Mouse (Mus musculus): ENCODE results near the gene Adamts14. TPM values are rescaled to one million over a fixed set of nuclear protein-coding genes. Genes with fewer than 3 reads are reported as not detected.

Gene Adamts14
- polyA plus RNA-seq, 1 experiment from 2014 or later = 1.2 TPM

DNA sequence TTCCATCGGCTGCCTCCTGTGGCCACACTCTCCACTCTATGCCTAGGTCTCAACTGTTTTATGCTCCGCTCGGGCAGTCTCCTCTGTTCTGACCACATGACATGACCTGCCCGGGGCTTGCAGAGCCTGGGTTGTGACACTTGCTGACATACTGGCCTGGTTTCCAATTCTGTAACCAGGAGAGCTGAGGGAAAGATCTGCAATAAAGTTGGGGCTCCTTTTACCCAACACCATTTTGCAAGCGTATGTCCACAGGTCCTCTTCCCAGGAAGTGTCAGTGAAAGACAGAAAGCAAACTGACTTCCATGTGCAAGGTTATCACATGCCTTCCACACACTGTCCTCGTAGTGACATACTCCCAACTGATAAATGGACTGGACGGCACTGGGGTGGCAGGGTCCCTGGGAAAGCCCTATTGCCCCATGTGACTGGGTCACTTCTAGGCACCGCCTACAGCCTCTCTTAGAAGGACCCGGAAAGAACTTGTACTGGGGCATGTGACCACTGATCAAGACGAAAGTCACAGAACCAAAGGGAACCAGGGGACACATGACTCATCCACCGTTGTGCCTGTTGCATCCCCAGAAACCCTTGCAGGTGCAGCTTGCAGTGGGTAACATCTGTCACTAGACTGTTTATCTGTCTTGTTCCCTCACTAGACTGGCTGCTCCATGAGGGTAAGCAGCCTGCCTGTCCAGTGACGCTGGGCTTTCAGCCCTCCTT is 71.5 kb downstream of the Adamts14 start:
- Histone ChIP-seq H3K4me2 (no peak overlapping the region), H3K4me1 (replicated peaks) (peaks cover 12% of the 10 kb centered on the region), H3K4me3 (no peak overlapping the region), H3K36me3 (no peaks in the 10 kb centered on the region), H3K27me3 (replicated peaks) (peaks cover 19% of the 10 kb centered on the region), H3K9ac (no peak overlapping the region), H3K9me3 (replicated peaks) (no peaks in the 10 kb centered on the region), H3K27ac (ENCODE audit: poor library complexity, severe bottlenecking) (no peak overlapping the region)
- no peak for ATAC-seq (ENCODE audit: insufficient number of reproducible peaks, low FRiP score)
- 55% methylated on average over 12 of the region's 12 CpGs for WGBS

DNA sequence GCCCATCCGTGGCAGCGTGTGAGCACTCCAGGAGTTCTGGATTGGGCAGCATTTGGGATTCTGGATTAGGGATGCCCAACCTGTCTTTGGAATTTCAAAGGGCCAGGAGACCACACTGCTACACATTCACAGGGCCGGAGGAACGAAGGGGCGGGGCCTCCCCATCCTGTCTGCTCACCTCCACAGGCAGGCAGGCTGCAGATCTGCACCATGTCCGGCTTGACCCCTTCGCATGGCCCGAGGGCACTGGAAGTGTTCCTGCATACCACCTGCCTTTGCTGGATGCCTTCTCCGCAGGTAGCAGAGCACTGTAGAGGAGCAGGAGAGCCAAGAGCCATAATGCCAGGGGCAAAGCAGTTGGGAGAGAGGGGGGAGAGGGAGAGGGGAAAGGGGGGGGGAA is 72.2 kb downstream of the Adamts14 start:
- WGBS = 63% methylated on average over 9 of the region's 9 CpGs
- no peak overlapping the region for H3K27ac ChIP-seq (ENCODE audit: poor library complexity, severe bottlenecking)
- no peaks in the 10 kb centered on the region for H3K9me3 ChIP-seq (replicated peaks)
- no peak for ATAC-seq (ENCODE audit: insufficient number of reproducible peaks, low FRiP score)
- no peak overlapping the region for H3K4me3 ChIP-seq
- H3K9ac ChIP-seq = no peak overlapping the region
- H3K4me2 ChIP-seq = no peak overlapping the region
- no peaks in the 10 kb centered on the region for H3K36me3 ChIP-seq
- peaks cover 19% of the 10 kb centered on the region for H3K27me3 ChIP-seq (replicated peaks)
- H3K4me1 ChIP-seq (replicated peaks) = peaks cover 12% of the 10 kb centered on the region

DNA sequence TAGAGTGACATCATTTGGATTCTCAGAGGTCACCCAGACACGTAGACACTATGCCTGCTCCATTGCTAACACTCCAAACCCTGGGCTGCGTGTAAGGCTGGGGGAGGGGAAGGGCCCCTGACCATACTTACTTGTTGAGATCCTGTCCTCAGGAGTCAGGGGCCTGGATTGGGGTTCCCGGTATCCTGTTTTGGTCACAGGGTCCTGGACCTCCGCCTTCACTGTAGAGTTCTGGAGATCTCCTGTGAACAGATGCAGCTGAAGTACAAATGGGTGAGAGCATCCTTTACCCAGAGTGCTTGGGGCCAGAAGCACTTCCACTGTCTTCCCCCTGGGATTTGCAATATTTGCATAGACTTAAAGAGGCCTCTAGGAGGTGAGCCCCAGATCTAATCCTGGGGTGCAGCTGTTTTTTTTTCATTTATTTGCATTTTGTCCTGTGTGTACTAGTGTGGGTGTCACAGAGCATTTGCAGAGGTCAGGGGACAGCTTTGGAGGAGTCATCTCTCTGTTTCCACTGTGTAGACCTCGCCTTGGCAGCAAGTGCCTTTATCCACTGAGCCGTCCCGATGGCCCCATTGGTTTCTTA is 72.9 kb downstream of the Adamts14 start:
- Histone ChIP-seq H3K9ac (no peak overlapping the region), H3K27me3 (replicated peaks) (peaks cover 19% of the 10 kb centered on the region), H3K4me3 (no peak overlapping the region), H3K4me1 (replicated peaks) (peaks cover 12% of the 10 kb centered on the region), H3K27ac (ENCODE audit: poor library complexity, severe bottlenecking) (no peak overlapping the region), H3K4me2 (no peak overlapping the region), H3K36me3 (no peaks in the 10 kb centered on the region), H3K9me3 (replicated peaks) (no peaks in the 10 kb centered on the region)
- ATAC-seq (ENCODE audit: insufficient number of reproducible peaks, low FRiP score) = no peak
- WGBS = 81% methylated on average over 7 of the region's 7 CpGs

DNA sequence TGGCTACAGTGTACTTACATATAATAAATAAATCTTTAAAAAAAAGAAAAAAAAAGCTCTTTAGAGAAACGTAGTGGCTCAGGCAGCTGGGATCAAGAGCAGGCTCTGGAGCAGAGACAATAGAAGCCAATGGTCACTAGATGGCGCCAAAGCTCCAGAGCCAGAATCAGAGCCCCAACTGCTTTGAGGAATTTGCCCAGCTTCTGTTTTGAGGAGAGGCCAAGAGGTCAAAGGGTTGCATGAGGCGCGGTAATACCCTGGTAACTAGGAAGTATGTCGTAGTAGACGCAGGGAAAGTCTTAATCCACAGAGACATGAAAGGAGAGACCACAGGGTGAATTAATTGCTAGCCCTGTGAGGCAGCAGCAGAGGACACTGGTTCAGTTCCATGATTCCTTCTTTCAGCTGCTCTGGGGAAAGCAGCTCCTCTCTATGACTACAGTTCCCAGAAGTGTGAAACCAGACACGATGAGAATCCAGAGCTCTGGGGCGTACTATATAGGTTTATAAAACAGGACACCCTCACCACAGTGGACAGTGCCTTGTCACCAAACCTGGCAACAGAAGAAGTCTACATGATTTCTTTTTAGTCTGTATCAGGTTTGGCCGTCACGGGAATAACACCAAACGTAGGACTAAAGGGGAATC is 73.5 kb downstream of the Adamts14 start:
- Histone ChIP-seq H3K4me2 (no peak overlapping the region), H3K9ac (no peak overlapping the region), H3K27ac (ENCODE audit: poor library complexity, severe bottlenecking) (no peak overlapping the region), H3K4me3 (no peak overlapping the region), H3K9me3 (replicated peaks) (no peaks in the 10 kb centered on the region), H3K4me1 (replicated peaks) (peaks cover 12% of the 10 kb centered on the region), H3K27me3 (replicated peaks) (peaks cover 19% of the 10 kb centered on the region), H3K36me3 (no peaks in the 10 kb centered on the region)
- ATAC-seq (ENCODE audit: insufficient number of reproducible peaks, low FRiP score) = no peak
- WGBS = 29% methylated on average over 11 of the region's 11 CpGs

DNA sequence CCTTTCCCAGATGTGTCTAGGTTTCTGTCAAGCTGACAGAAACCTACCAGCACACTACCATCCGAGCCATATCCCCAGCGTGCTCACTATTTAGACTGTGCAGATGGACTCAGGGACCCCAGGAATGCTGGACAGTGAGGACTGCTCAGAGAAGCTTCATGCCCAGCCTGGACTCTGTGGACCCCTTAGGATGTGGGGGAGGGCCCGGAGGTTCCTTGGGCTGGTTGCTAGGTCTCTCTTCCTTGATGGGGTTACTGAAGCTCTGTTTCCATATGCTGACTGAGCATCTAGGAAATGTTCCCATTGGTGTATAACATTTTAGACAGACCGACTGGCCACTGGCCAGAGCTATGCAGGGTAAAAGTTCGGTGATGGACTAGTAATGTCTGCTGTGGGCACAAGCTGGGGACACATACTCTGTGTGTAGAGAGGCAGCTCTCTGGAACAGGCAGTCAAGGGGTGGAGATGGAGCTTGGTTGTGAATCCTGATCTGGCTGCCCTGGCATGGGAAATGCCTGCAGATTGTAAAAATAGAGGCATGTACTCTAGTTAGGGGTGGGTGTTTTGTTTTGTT is 77.4 kb downstream of the Adamts14 start:
- Histone ChIP-seq H3K9me3 (replicated peaks) (no peaks in the 10 kb centered on the region), H3K4me2 (no peak overlapping the region), H3K27ac (ENCODE audit: poor library complexity, severe bottlenecking) (no peak overlapping the region), H3K9ac (no peak overlapping the region), H3K27me3 (replicated peaks) (peaks cover 15% of the 10 kb centered on the region), H3K4me3 (no peak overlapping the region), H3K36me3 (no peaks in the 10 kb centered on the region), H3K4me1 (replicated peaks) (peaks cover 4% of the 10 kb centered on the region)
- 81% methylated on average over 5 of the region's 5 CpGs for WGBS
- no peak for ATAC-seq (ENCODE audit: insufficient number of reproducible peaks, low FRiP score)

GRCm38 (mm10) chr10:61195216-61195615 is 78.0 kb downstream of the Adamts14 start:
- no peak for ATAC-seq (ENCODE audit: insufficient number of reproducible peaks, low FRiP score)

DNA sequence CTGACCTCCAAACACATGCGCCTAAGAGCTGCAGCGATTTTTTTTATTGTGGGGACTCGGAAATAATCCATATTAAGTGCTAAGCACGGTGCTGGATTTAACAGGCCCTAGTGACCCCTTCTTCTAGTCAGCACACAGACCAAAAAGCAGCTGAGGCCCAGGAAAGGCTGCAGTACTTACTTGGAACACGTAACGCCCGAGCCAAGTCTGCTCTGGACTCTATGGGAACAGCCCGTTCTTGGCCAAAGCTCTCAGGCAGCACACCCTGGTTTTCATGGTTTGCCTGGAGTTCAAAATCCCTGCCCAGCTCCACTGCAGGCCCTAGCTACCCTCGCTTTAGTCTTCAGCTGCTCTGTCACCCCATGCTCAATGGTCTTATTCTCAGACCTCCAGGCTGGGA is 78.6 kb downstream of the Adamts14 start:
- H3K9ac ChIP-seq = no peak overlapping the region
- no peaks in the 10 kb centered on the region for H3K9me3 ChIP-seq (replicated peaks)
- 75% methylated on average over 9 of the region's 9 CpGs for WGBS
- H3K27ac ChIP-seq (ENCODE audit: poor library complexity, severe bottlenecking) = no peak overlapping the region
- no peak for ATAC-seq (ENCODE audit: insufficient number of reproducible peaks, low FRiP score)
- H3K4me3 ChIP-seq = no peak overlapping the region
- H3K27me3 ChIP-seq (replicated peaks) = peaks cover 15% of the 10 kb centered on the region
- H3K4me1 ChIP-seq (replicated peaks) = peaks cover under 1% of the 10 kb centered on the region
- H3K4me2 ChIP-seq = no peak overlapping the region
- H3K36me3 ChIP-seq = no peaks in the 10 kb centered on the region

More at GRCm38 (mm10) chr10:61195216-61195615, 78.0 kb downstream of the Adamts14 start:
- Histone ChIP-seq H3K4me2 (no peak overlapping the region), H3K27me3 (replicated peaks) (peaks cover 15% of the 10 kb centered on the region), H3K9me3 (replicated peaks) (no peaks in the 10 kb centered on the region), H3K9ac (no peak overlapping the region), H3K36me3 (no peaks in the 10 kb centered on the region), H3K27ac (ENCODE audit: poor library complexity, severe bottlenecking) (no peak overlapping the region), H3K4me1 (replicated peaks) (peaks cover 4% of the 10 kb centered on the region), H3K4me3 (no peak overlapping the region)
- 69% methylated on average over 8 of the region's 8 CpGs for WGBS

DNA sequence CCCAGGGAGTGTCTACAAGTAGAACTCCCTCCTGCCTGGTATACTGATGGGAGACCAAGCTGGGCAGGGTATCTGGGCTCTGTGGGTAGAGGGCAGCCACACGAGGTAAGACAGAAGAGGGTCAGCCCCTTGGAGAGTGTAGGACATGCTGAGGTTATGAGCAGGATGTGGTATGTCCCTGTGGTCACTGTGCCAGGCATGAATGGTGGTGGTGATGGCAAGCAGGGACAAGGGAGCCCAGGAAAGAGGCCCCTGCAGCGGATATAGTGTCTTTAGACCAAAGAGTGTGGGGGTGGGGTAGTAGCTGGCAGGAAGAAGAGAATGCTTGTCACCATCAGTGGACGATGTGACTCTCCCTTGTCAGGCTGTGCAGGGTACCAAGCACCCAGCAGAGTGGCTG is 85.2 kb downstream of the Adamts14 start:
- WGBS = 54% methylated on average over 3 of the region's 3 CpGs
- no peak for ATAC-seq (ENCODE audit: insufficient number of reproducible peaks, low FRiP score)
- Histone ChIP-seq H3K9me3 (replicated peaks) (peaks cover 4% of the 10 kb centered on the region; the same call in 1 of the 2 replicates), H3K4me1 (replicated peaks) (no peaks in the 10 kb centered on the region), H3K4me2 (no peak overlapping the region), H3K27me3 (replicated peaks) (peaks cover 28% of the 10 kb centered on the region), H3K4me3 (no peak overlapping the region), H3K9ac (no peak overlapping the region), H3K27ac (ENCODE audit: poor library complexity, severe bottlenecking) (no peak overlapping the region), H3K36me3 (no peaks in the 10 kb centered on the region)

DNA sequence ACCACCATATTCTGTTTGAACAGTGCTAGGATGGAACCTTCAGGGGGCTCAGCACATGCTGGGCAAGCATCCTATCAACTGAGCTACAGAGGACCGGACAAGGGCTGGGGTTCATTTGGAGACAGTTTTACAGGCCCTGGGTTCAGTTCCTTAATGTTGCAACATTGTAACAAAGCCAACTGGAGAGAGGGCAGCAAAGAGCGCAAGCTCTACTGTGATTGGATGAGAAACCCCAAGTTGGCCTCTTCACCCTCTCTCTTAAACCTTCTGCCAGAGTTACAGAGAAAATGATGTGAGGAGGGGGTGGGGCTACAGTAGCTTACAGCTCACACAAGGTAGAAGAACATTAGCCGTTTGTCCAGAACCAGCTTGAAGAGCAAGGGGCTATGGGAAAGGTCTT is 86.2 kb downstream of the Adamts14 start:
- peaks cover 4% of the 10 kb centered on the region; the same call in 1 of the 2 replicates for H3K9me3 ChIP-seq (replicated peaks)
- no peak overlapping the region for H3K4me2 ChIP-seq
- 79% methylated on average over 3 of the region's 3 CpGs for WGBS
- no peaks in the 10 kb centered on the region for H3K4me1 ChIP-seq (replicated peaks)
- H3K27ac ChIP-seq (ENCODE audit: poor library complexity, severe bottlenecking) = no peak overlapping the region
- ATAC-seq (ENCODE audit: insufficient number of reproducible peaks, low FRiP score) = no peak
- no peaks in the 10 kb centered on the region for H3K36me3 ChIP-seq
- H3K27me3 ChIP-seq (replicated peaks) = peaks cover 31% of the 10 kb centered on the region
- no peak overlapping the region for H3K9ac ChIP-seq
- no peak overlapping the region for H3K4me3 ChIP-seq

DNA sequence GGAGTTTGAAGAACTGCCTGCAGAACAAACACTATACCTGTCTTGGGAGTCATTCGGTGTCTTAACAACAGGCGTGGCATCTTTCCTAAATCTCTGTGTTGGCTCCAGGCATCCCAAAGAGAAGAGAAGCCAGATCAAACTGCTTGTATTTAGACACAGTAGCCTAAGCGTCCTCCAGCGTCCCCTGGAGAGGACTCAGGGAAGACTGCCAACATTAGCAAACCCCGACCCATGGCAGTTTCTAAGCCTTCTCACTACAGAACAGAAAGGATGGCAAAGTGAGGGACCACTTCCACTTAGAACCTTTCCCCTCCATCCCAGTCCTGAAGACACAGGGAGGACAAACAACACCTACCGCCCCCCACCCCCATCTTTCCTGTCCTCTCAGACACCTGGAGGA is 93.3 kb downstream of the Adamts14 start:
- Histone ChIP-seq H3K36me3 (no peaks in the 10 kb centered on the region), H3K27me3 (replicated peaks) (peaks cover 60% of the 10 kb centered on the region), H3K4me1 (replicated peaks) (peaks cover 6% of the 10 kb centered on the region; the same call in 1 of the 2 replicates), H3K9ac (no peak overlapping the region), H3K27ac (ENCODE audit: poor library complexity, severe bottlenecking) (no peak overlapping the region), H3K9me3 (replicated peaks) (no peaks in the 10 kb centered on the region), H3K4me3 (no peak overlapping the region), H3K4me2 (no peak overlapping the region)
- no peak for ATAC-seq (ENCODE audit: insufficient number of reproducible peaks, low FRiP score)
- WGBS = 70% methylated on average over 6 of the region's 6 CpGs

DNA sequence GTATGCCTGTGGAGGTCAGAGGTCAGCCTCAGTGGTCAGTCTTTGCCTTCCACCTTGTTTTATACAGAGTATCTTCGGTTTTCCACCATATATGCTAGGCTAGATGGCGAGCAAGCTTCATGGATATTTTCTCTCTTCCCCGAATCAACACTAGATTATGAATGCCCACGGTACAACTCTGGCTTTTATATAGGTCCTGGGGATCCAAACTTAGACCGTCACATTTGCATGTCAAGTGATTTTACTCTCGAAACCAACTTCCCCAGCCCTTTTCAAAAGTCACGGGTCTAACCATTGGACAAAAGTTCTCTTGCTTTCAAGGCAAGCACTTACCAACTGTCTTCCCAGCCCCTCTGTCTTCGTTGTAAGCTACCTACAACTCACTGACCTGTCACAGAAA is 94.6 kb downstream of the Adamts14 start:
- 82% methylated on average over 8 of the region's 8 CpGs for WGBS
- H3K27me3 ChIP-seq (replicated peaks) = peaks cover 59% of the 10 kb centered on the region
- ATAC-seq (ENCODE audit: insufficient number of reproducible peaks, low FRiP score) = no peak

More for the DNA sequence above, 94.6 kb downstream of the Adamts14 start:
- Histone ChIP-seq H3K27ac (ENCODE audit: poor library complexity, severe bottlenecking) (no peak overlapping the region), H3K4me3 (no peak overlapping the region), H3K9me3 (replicated peaks) (no peaks in the 10 kb centered on the region), H3K4me2 (no peak overlapping the region), H3K36me3 (no peaks in the 10 kb centered on the region), H3K4me1 (replicated peaks) (peaks cover 6% of the 10 kb centered on the region; the same call in 1 of the 2 replicates), H3K9ac (no peak overlapping the region)
